Mouse (Mus musculus) kidney, adult 18-20 months (tissue): ENCODE results near the gene Ccdc63.
"Not testable (repeated sequence)": the region's sequence is repeated elsewhere in the genome, so short reads cannot be mapped to it uniquely, and the experiment has no call there.

ENCODE experiments used
- DNase-seq: peaks from one replicate; pipeline ENCODE4 v3.0.0; 2021

Gene Ccdc63

DNA sequence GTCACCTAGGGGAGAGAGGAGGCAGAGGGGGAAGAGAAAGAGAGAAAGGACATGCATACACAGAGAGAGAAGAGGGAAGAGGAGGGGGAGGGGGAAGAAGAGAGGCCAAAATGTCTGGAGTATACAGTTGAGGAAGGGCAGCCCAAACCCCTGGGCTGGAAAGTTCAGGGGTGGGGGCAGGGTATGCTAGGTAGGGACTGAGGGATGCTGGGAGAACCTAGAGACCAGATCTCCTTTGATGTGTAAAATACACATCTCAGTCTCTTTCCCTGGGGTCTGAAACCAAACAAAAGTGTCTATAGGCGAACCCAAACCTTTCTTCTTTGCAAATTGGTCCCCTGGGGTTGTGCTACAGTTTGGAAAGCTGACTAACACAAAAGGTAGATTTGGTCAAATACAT is 7.5 kb upstream of the Ccdc63 start:
- no peak for DNase-seq

DNA sequence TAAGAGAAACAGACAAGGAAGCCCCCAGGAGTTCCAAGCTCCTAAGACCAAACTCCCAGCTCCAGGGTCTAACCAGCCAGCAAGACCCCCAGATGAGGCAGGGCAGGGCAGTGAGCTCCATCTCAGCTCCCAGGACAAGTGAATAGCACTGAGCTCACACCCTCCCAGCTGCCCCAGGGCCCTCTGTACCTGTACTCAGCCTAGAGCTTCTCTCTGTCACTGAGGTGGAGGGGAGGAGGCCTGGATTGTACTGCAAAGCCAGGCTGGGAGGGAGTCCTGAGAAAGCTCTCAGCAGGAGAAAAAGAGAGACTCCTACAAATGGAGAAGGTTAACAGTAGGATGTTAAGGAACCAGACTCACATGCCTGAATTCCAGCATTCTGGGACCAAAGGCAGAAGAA is 6.0 kb upstream of the Ccdc63 start:
- DNase-seq: no peak

DNA sequence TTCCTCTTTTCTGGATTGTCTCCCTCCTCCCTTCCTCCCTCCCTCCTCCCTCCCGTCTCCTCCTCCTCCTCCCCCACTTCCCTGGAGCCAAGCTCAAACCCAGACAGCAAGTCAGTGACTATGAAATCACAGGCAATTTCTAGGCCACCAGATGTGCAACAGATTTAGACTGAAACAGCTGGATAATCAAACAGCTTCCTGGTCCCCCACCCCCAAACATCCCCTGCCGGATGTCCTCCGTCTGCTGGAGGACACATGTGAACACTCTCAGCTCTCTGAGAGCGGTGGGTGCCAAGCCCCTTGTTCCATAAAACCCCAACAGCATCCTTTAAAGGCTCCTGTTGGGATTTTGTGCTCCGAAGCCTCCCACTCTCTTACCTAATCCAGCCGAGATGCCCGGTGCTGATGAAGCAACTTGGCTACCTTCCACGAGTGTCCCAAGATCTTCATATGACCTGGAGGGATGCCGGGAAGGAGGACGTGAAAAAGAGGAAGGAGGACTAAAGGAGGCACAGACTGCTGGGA is 5.5 kb upstream of the Ccdc63 start:
- DNase-seq: peak; percentile 56

DNA sequence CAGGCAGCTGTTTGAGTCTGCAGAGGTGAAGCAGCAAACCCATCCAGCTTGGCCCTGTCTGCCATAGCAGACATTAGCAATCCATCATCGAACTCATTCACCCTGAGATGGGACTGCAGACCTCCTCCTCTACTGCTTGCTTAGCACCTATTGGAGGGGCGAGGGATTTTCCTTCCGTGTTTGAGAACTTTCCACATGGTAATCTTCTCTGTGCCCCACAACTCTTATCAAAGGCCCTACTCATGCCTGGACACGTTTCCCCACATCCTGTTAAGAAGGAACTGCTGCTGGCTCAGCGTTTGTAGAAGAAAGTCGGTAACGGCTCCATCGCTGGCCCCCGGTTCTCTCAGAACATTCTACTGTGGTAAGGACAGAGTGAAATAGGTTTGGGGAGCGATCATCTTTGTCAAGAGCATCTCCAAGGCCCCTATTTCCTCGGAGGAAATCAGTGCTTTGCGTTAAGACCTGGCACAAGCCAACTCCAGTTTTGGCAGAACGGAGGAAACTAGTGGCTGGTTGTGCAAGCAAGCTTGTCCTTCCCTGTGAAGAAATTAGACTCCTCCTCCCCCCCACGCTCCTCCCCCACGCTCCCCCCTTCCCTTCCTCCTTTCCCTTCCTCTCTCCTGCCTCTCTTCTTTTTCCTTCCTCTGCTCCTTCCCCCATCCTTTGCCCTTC is 4.9 kb upstream of the Ccdc63 start:
- DNase-seq: no peak

DNA sequence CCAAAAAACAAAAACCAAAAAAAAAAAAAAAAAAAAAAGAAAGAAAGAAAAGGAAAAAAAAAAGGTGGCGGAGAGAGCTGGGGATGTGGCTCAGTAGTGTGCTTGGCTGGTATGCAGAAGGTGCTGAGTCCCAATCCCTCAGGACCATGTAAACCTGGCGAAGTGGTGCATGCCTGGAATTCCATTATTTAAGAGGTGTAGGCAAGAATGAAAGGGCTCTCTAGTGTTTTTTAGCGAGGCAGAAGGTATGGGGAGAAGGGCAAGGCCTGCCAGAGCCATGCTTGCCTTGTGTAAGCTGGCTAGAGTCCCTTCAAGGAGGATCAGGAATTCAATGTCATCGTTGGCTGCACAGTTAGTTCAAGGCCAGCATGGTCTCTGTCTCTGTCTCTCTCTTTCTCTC is 4.2 kb upstream of the Ccdc63 start:
- DNase-seq: no peak

DNA sequence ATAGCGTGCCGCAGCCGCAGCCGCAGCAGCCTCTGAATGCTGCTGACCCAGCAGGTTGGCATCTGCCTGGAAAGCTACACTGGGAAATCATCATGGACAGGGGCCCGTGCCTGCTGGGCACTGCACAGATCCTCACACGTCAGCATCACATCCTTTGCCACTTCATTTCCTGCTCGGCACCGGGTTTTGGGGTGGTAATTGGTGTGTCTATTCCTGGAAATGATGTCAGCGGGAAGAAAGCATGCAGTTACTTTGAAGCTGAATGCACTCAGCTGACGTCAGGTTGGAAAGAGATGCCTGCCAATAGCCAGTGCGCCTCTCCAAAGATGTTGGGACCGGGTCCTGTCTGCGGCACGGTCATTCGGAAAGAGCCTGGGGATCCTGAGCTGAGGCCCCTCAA is 2.9 kb upstream of the Ccdc63 start:
- no peak for DNase-seq

DNA sequence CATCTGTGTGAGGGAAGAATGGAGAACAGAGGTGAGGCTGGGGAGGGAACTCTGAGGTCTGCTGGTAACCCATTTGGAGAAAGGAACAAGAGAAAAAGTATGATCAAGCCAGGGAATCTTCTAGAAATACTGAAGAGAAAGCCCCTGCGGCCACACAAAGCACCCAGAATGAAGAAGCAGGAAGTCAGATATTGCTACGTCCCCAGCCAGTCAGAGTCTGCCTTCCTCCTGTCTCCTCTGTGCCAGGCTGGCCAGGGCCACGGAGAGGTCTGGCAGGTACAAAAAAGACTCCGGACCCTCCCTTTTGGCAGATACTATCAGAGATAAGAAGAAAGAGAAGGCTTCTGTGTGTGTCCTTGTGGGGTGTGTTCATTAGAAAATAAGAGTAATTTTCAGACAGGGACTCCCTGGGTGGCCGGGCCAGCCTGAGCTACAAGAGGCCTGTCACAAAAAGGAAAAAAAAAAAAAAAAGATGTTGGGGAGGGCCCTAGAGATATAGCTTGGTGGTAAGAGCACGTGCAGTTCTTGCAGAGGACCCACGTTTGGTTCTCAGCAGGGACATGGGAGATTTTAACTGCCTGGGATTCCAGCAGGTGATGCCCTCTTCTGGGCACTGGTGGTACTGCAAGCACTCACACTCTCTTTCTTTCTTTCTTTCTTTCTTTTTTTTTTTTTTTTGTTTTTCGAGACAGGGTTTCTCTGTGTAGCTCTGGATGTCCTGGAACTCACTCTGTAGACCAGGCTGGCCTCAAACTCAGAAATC is 1.8 kb upstream of the Ccdc63 start:
- DNase-seq: peak; percentile 57

DNA sequence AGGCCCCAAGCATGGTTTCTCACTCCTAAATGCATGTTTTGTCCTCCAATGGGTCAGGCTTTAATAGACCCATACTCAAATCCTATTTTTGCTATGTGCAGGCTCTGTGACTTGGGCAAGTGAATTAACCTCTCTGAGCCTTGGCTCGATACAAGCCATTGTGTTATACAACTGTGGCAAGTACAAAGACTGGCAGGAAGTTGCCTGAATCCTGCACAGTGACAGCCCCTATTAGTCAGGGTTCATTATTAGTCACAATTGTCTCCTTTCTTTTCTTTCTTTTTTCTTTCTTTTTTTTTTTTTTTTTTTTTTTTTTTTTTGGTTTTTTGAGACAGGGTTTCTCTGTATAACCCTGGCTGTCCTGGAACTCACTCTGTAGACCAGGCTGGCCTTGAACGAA is 852 bp downstream of the Ccdc63 start:
- not testable (repeated sequence) for DNase-seq

DNA sequence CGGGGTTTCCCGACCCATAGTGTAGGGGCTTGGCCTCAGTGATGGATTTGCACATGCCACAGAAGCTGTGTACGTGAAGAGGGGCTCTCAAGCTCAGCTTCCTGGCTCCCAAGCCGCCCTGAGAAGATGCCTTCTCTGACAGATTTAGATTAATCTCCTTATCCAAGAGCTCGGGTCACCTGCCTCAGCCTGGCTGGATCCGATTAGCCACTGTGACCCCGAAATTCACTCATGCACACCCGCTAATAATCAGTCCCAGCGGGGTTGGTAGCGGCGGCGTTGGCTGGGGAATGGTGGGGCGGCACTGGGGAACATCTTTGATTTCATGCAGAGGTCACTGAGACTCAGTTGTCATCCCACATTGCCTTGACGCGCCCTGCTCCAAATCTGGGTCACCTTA is 1.8 kb downstream of the Ccdc63 start:
- DNase-seq: no peak

DNA sequence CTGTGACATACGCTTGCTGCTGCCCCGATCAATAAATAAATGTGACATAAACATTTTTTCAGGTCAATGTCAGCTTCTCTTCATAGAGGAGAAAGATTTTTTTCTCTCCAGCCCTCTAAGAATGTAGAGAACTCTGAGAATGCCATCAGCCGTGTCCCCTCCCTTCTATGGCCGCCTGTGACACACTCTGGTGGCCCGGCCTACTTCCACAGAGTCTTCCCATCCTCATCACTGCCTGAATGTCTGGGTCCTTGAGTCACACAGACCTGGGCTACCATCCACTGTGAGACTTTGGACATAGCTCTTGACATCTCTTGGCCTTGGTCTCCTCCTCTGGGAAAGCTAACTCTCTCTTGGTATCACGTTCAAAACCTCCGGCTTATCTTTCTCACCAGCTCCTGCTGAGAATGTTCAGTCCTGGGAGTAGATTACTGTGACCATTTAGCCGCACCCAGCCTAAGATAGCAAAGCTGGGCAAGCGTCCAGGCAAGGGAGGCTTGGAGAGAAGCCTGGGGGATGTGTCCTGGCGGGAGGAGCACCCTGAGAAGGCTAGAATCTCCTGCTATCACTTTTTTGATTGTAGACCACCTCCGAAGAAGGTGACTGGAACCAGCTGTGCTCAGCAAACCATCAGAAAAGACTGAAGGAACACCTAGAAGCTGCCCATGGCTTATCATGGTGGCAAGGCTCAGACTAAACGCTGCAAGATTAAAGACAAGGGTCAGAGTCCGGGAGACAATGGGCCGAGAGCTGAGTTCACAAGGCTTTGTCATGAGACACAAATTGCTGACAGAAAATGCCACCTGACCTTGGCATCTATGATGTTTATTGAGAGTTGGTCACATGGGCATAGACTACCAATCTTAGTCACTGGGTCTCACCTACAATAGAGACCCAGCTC is 3.9 kb downstream of the Ccdc63 start:
- DNase-seq: no peak

DNA sequence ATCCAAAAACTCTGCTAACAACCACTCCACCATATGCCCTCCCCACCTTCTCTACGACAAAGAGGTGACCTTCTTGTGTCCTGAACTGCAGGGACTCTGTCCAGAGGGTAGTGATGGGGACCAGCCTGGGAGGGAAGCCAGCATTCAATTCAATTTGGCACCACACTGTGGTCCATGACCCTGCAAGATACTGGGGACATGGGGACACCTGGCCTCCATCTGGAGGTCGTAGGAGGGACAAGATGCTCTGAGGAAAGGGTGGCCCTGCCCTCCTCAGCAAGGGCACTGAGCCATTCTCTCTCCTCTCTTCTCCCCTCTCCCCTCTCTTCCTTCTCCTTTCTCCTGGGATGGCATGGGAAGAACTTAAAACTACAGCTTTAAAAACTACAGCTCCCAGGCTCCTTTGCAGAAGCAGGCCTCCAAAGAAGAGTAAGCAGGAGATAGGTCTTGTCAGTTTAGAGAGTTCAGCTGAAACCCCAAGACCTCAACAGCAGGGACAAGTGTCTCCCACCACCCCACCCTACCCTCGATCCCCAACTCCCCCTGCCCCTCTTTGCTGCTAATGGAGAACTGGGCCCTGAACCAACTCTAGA is 5.2 kb downstream of the Ccdc63 start:
- DNase-seq: no peak

DNA sequence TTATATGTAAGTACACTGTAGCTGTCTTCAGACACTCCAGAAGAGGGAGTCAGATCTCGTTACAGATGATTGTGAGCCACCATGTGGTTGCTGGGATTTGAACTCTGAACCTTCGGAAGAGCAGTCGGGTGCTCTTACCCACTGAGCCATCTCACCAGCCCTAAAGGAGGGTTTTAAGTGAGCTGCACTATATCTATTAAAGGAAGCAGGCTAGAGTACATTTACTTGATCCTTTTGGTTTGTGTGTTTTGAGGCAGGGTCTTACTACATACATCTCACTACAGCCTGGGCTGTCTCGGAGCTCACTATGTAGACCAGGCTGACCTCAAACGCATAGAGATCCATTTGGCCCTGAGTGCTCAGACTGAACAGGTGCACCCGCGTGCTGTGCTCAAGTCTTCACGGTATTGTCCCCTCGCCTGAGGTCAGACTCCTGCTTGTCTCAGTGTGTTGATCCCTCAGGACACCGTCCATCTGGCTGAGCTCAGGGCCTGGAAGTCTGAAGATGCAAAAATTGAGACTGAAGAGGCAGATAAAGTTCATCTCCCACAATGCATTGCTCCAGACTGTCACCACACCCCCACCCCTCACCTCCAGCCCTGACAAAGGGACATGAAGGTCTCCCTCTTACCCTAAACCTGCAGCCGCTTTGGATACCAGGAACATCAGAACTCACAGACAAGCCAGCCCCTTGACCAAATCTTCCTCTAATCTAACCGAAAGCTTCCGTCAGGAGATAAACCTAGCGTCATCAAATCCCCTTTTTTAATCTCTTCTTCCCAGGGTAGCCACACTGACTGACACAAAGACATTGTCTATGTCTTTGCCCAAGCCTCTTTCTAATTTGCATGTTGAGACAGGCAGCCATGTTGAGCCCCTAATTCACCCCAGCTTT is 6.0 kb downstream of the Ccdc63 start:
- DNase-seq: no peak

DNA sequence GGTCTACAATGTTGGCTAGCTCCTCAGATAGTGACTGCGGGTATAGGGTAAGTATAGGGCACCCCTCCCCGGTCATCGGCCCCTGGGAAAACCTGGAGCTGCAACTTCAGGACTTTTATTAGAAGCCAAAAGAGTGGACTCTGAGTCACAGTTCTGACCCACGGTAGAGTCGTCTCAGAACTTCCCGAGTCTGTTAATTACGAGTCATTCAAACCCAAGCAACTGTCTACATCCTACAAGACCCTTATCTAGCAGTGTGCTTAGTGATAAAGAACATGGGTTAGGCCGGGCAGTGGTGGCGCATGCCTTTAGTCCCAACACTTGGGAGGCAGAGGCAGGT is 7.6 kb downstream of the Ccdc63 start:
- no peak for DNase-seq

DNA sequence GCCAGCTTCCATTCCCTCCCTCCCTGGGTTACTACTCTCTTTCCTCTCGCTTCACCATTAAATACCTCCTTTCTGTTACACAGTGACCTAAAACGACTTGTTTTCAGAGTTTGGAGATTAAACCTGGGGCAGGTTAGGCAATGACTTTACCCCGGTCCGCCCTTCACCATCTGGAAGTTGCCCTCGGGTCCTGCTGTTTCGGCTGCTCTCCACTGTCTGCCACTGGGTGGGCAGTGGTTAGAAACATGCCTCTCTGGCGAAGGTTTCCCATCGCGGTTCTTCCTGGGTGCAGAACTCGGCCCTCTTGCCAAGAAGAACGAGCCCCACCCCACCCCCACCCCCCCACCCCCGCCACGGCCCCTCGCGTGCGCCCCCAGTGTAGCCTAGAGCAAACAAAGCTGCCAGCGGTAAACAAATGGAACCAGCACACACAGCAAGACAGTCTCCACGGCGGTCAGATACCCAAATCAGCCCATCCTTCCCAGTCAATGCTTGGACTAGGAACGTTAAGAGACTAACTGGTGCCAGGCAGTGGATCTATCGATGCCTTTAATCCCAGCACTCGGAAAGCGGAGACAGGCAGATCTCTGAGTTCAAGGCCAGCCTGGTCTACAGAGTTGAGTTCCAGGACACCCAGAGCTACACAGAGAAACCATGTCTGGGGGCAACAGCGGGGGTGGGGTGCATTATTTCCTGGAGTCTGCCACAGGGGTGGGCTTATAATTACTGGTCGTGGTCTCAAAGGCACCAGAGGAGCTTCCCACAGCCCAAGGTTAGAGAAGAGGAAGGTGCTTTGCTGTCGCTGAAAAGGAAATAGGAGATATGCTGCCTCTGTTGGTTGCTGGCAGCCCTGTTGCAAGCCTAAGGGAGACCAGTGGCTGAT is 8.2 kb downstream of the Ccdc63 start:
- DNase-seq: no peak

DNA sequence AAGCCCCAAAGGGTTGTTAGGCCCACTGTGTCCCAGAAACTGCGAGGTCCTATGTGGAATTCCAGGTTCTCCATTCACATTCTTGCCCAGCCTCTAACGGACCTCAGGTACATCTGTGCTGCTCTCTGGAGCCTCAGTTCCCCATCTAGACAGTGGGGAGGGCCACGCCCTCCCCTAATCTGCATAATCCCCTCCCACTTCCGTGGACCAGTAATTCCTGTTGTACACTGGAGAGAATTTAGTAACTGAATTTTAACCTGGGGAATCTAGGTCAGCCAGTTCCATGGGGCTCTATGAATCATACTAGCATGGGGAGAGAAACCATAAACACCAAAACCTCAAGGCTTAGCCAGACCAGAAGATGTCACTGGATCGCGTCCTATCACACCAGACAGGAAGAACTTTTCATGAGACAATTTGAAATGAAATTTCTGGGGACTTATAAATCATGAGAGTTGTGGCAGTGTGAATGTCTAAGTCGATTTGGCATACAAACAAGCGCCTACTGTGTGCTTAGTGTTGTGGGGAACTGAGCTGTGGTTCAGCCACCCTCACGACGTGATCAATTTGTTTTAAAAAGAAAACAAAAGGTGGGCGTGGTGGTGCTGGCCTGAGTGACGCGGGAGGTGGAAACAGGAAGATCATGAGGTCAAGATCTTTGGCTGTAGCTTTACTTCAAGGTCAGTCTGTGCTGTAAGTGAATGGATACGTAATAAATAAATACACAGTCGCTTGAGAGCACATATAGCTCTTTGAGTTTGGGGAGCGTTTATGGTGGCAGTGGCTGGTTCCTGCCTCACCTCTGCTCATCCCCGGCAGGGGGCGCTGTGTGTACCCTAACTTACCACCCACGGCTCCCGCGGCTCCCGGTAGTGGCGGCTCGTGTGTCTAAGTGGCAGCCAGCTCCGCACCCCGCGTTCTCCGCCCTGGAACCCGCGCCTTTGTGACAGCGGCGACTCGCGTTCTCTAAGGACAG is 9.3 kb downstream of the Ccdc63 start:
- peak; percentile 90 for DNase-seq

DNA sequence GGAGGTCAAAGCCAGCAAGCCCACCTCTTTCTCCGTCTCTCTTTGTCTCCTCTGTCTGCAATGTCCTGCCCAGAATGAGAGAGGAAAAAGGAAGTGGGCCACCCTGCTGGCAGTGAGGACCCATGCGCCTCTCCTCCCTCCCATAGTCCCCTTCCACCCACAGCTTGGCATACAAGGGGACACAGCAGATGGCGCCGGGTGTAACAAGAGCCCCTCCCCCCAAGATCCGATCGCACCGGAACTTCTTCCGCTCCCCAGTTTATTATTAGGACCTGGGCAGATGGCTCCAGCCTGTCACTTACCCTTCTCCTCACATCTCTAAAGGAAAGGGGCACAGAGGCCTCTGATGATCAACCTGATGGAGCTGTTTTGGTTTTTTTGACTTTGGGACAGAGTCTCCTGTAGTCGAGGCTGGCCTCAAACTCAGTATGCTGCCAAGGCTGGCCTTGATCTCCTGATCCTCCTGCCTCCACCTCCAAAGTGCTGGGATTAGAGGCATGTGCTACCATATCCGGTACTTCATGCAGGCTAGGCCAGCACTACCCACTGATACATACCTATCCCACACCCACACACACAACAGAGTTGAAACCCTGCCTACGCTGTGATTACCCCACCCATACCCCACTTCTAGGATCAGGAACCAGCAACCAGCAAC is 10.2 kb downstream of the Ccdc63 start:
- DNase-seq: no peak

DNA sequence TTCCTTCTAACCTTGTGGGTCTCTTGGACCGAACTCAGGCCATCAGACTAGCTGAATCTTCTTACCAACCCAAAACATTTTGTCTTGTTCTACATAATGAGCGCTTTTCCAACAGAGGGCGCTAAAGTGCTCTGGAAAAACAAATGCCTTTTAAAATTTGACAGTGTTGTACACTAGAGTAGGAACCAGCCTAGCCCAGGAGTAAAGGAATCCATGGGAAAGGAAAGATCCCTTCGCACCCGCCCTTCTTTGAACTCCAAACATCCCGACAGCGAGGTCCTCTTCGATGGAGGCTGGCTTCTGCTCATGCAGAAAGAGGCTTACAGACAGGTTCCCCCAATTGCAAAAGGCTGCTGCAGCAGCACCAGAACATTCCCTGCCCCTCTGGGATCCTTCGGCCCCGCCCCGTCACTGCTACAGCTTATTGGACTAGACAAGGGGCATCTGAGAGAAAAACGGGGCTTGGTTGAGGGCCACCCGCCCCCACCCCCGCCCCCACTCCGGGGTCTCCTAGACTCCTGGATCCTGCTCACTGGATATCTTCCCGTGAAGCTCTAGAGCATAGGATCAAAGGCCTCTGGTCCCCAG is 11.5 kb downstream of the Ccdc63 start:
- DNase-seq: peak; percentile 70

DNA sequence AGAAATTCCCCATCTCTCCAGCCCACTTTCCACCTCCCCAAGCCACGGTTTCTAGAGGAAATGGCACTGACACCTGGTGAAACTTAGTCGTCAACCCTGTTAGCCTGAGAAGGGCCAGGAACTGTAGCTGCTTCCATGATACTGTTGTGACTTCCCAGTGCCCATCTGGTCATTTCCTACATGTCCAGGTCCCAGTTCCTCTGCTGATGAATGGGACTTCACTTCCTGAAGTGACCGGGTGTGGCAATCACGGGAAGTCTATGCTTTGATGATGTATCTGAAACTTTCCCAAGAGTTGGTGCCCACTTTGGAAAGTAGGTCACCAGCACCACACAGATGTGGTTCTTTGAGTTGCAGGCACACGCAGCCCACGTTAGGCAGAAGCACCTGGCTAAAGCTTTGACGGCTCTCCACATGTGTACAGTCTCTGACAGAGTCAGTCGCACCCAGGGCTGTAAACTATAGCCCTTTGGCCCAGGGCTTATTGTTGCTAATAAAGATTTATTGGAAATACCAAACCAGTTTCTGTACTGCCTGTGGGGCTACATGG is 15.3 kb downstream of the Ccdc63 start:
- no peak for DNase-seq
